Mouse (Mus musculus) ES-E14 (cell line): ENCODE results near the gene Tipin.

Source experiments
- CHD2 ChIP-seq: IDR thresholded peaks from 2 replicates; pipeline ENCODE4 v1.6.1; 2014; ENCODE audit warnings: mild to moderate bottlenecking, low read depth, low read length, inconsistent platforms
- HCFC1 ChIP-seq: IDR thresholded peaks from 2 replicates; pipeline ENCODE4 v1.6.1; 2012; ENCODE audit warnings: low read length, inconsistent platforms, borderline replicate concordance; ENCODE audit not compliant: insufficient read depth
- MAFK ChIP-seq: IDR thresholded peaks from 2 replicates; pipeline ENCODE4 v1.6.1; 2014; ENCODE audit warnings: mild to moderate bottlenecking, low read depth, low read length, inconsistent platforms; ENCODE audit not compliant: insufficient read depth

- TF ChIP-seq MAFK (no peak), HCFC1 (no peak), CHD2 (no peak)
Observed at GRCm38 (mm10) chr9:64274291-64274690, 7.1 kb upstream of the Tipin start.
